Mouse (Mus musculus) ES-Bruce4 (cell line): ENCODE data around the gene Cyp2d26. TPM values are rescaled to one million over a fixed set of nuclear protein-coding genes. Genes with fewer than 3 reads are reported as not detected.

Experiments used
- H3K27ac ChIP-seq: 2 replicates; pipeline ENCODE4 v1.5.1; 2012; ENCODE audit warnings: low read length, inconsistent platforms; ENCODE audit not compliant: insufficient read depth
- H3K27me3 ChIP-seq: 2 replicates; pipeline ENCODE4 v1.6.1; 2012; ENCODE audit warnings: mild to moderate bottlenecking, low read length, inconsistent platforms; ENCODE audit not compliant: control insufficient read depth, poor library complexity, insufficient read depth, severe bottlenecking
- H3K36me3 ChIP-seq: 2 replicates; pipeline ENCODE4 v1.6.1; 2012; ENCODE audit warnings: inconsistent platforms, mild to moderate bottlenecking, low read length, moderate library complexity; ENCODE audit not compliant: control insufficient read depth, poor library complexity, insufficient read depth, severe bottlenecking
- H3K4me1 ChIP-seq: one replicate; pipeline ENCODE4 v1.8.1; 2011; ENCODE audit warnings: low read length; ENCODE audit not compliant: control insufficient read depth, insufficient read depth
- H3K4me3 ChIP-seq: 2 replicates; pipeline ENCODE4 v1.5.1; 2011; ENCODE audit warnings: low read depth, mild to moderate bottlenecking, low read length
- H3K9ac ChIP-seq: 2 replicates; pipeline ENCODE4 v1.6.1; 2012; ENCODE audit warnings: low read depth, mild to moderate bottlenecking, inconsistent platforms; ENCODE audit not compliant: poor library complexity, severe bottlenecking
- H3K9me3 ChIP-seq: replicated peaks from 2 replicates; pipeline ENCODE4 v1.6.1; 2012; ENCODE audit warnings: mild to moderate bottlenecking, low read length, inconsistent platforms; ENCODE audit not compliant: control insufficient read depth, poor library complexity, insufficient read depth, severe bottlenecking
- CTCF ChIP-seq: IDR thresholded peaks from one replicate; pipeline ENCODE4 v1.8.1; 2011; ENCODE audit warnings: low read depth, low read length
- EP300 ChIP-seq: IDR thresholded peaks from 2 replicates; pipeline ENCODE4 v1.6.1; 2011; ENCODE audit warnings: low read depth, low read length; ENCODE audit not compliant: insufficient read depth
- POLR2A ChIP-seq: IDR thresholded peaks from one replicate; pipeline ENCODE4 v1.8.1; 2011; ENCODE audit warnings: low read length; ENCODE audit not compliant: insufficient read depth
- polyA plus RNA-seq: library from polyadenylated mRNA; stranded (reverse); fragments of >200 nt; gene quantifications from 2 replicates; pipeline ENCODE4 v1.2.4, GENCODE M21; 2011; ENCODE audit warnings: low read depth; ENCODE audit not compliant: missing spikeins, insufficient read depth, insufficient read length

Cyp2d26 gene
- polyA plus RNA-seq, 1 experiment: not detected

DNA sequence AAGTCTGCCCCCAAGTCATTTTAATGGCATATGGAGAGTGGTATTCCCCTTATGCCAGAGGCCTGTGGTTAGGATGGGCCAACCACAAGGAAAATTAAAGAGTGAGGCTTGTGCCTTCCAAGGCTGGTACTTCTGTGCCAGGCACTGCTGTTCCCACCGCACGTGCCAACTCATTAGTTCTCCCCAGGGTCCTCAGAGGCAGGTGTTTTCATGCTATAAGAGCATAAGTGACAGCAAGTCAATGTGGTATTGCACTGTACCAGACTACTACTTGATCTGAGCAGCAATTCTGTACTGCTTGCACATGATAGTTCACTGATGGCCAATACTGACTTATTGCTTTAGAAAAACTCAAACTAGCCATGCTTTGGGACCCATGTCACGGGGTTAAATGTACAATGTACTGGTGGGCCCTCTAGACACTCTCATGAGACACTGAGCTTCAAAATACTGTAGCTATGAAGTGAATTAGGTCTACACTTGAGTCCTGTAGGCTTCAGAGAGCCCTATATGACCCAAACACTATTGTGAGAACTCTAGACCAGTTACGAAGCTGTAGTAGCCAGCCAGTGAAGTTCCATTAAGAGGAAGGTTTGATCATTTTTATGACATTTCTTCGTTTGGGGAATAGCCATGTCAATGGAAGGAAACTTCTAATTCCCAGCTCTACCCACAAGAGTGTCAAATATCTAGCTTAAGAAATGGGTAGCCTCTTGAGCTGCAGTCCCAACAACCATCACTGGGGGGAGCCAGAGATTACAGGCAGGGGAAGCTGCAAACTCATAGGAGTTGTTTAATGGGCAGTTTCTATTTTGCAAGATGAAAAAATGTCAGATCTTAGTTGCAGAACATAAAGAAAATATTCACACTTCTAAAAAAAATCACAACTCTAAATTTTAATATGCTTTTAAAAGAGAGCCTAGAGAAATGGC is 10.9 kb upstream of the Cyp2d26 start:
- Histone ChIP-seq H3K27me3 (no peaks in the 10 kb centered on the region), H3K27ac (no peak overlapping the region), H3K9ac (no peak overlapping the region), H3K4me1 (peaks cover 2% of the 10 kb centered on the region), H3K4me3 (no peak overlapping the region), H3K9me3 (no peaks in the 10 kb centered on the region), H3K36me3 (peaks cover 3% of the 10 kb centered on the region)
- TF ChIP-seq POLR2A (no peak), CTCF (peak; percentile 75), EP300 (no peak)

GRCm38 (mm10) chr15:82795936-82796440 is 1.9 kb upstream of the Cyp2d26 start:
- Histone ChIP-seq H3K9me3 (no peaks in the 10 kb centered on the region), H3K4me3 (no peak overlapping the region), H3K27ac (no peak overlapping the region), H3K27me3 (no peaks in the 10 kb centered on the region), H3K4me1 (no peaks in the 10 kb centered on the region), H3K9ac (no peak overlapping the region), H3K36me3 (no peaks in the 10 kb centered on the region)
- TF ChIP-seq POLR2A (no peak), CTCF (no peak), EP300 (no peak)

DNA sequence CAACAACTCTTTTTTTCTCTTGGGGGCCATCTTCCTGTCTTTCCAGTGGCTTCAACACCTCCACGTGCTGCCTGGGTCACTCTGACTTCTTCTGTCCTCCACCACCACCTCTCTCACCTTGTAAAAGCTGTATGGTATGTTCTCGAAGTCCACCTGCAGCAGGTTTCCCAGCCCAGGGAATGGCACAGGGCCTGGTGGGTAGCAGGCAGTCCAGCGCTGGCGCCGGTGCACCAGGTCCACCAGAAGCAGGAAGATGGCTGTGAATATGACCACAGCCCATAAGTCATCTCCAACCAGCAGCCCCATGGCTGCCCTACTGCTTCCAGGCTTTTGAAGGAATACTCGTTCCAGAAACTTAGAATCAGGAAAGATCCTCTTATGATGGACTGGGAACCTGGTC is 226 bp downstream of the Cyp2d26 start:
- TF ChIP-seq EP300: no peak
- TF ChIP-seq POLR2A: no peak
- TF ChIP-seq CTCF: no peak
- Histone ChIP-seq H3K27me3 (no peaks in the 10 kb centered on the region), H3K9me3 (no peaks in the 10 kb centered on the region)

DNA sequence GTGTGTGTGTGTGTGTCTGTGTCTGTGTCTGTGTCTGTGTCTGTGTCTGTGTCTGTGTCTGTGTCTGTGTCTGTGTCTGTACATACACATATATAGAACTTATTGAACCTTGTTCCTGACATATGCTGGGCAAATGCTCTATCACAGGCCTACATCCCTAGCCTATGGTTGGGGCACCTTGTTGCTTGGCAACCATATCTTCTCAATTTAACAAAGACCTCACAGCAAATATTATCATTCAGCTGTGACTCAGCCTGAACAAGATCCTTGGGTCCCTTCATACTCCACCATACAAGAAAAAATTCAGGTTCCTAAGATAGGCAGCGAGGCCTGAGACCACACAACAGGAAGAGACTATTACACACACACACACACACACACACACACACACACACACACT is 640 bp downstream of the Cyp2d26 start:
- Histone ChIP-seq H3K27me3 (no peaks in the 10 kb centered on the region), H3K27ac (no peak overlapping the region)

More for the DNA sequence above, 226 bp downstream of the Cyp2d26 start:
- H3K9ac ChIP-seq: no peak overlapping the region
- H3K4me1 ChIP-seq: no peaks in the 10 kb centered on the region
- H3K27ac ChIP-seq: no peak overlapping the region
- no peaks in the 10 kb centered on the region for H3K36me3 ChIP-seq
- no peak overlapping the region for H3K4me3 ChIP-seq

GRCm38 (mm10) chr15:82792566-82792965 is 1.5 kb downstream of the Cyp2d26 start:
- no peak overlapping the region for H3K27ac ChIP-seq
- H3K4me1 ChIP-seq: no peaks in the 10 kb centered on the region
- H3K36me3 ChIP-seq: no peaks in the 10 kb centered on the region
- no peak overlapping the region for H3K4me3 ChIP-seq
- no peaks in the 10 kb centered on the region for H3K9me3 ChIP-seq
- H3K9ac ChIP-seq: no peak overlapping the region
- TF ChIP-seq CTCF: no peak
- TF ChIP-seq POLR2A: no peak
- TF ChIP-seq EP300: no peak
- H3K27me3 ChIP-seq: no peaks in the 10 kb centered on the region

More for the DNA sequence above, 640 bp downstream of the Cyp2d26 start:
- Histone ChIP-seq H3K9ac (no peak overlapping the region), H3K4me3 (no peak overlapping the region), H3K36me3 (no peaks in the 10 kb centered on the region), H3K4me1 (no peaks in the 10 kb centered on the region), H3K9me3 (no peaks in the 10 kb centered on the region)
- TF ChIP-seq POLR2A: no peak

- TF ChIP-seq CTCF (no peak), POLR2A (no peak), EP300 (no peak)
- Histone ChIP-seq H3K9me3 (no peaks in the 10 kb centered on the region), H3K4me1 (no peaks in the 10 kb centered on the region), H3K9ac (no peak overlapping the region), H3K27me3 (no peaks in the 10 kb centered on the region), H3K36me3 (no peaks in the 10 kb centered on the region), H3K4me3 (no peak overlapping the region), H3K27ac (no peak overlapping the region)
Observed at GRCm38 (mm10) chr15:82784581-82784980, 9.5 kb downstream of the Cyp2d26 start.
